Comparison of ENCODE assay signal across 14 mouse cellular contexts in the genomic region with DNA sequence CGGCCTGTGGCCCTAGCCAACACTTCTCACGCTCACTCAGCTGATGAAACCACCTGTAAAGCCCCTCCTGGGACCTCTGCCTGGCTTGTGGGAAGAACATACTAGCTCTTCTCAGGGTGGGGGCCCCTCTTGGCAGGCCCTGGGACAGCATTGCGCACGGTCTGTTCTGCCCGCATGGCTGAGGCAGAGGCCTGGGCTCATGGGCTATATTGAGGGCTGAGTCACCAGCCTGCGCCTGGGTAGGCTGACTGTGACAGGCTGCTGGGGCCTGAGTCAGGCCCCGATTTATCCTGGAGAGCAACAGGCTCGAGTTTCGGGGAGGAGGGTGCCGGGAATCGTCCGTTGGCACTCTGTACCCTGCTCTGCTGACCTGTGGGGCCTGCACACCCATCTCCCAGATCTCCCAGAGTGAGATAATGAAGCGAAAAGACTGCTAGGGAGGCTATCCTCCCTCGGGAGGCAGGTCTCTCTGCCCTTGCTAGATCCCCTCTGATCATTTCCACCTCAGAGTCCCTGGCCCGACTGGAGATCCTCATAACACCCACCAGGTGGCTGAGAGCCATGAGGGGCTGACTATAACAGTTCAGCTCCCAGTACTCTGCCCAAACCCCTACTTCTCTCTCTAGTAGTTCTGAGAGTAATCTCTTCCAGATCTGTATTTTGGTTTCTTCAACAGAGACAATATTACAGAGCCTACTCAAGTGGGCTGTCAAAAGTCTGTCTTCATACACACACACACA. TPM values are rescaled to one million over a fixed set of nuclear protein-coding genes. Genes with fewer than 3 reads are reported as not detected.
DNase-seq lines count a peak whose midpoint lies in the region; ATAC-seq and TF ChIP-seq lines count a peak whose summit lies in the region.
"Had no signal": no experiment of that assay in that cellular context is flagged by ENCODE, and none has a peak within 500 bp of the region (broad histone marks: within the 10 kb centered on the region; RNA-seq: fewer than 3 reads in every experiment).

No protein-coding gene starts in this region.

- no peak overlapping the region for H3K4me3 ChIP-seq in limb, embryonic 13.5 days
- H3K4me3 ChIP-seq in intestine, postnatal 0 days (ENCODE audit: low read depth, low read length) = no peak overlapping the region
- H3K4me3 ChIP-seq in midbrain, embryonic 11.5 days (ENCODE audit: low read depth, low read length) = no peak overlapping the region
- H3K4me3 ChIP-seq: hindbrain, embryonic 15.5 days; midbrain, embryonic 13.5 days had no signal

- H3K4me1 ChIP-seq in limb, embryonic 13.5 days = peaks cover 47% of the 10 kb centered on the region
- H3K4me1 ChIP-seq in intestine, postnatal 0 days (replicated peaks; ENCODE audit: control insufficient read depth, insufficient read depth, low read length) = no peaks in the 10 kb centered on the region
- H3K4me1 ChIP-seq in midbrain, embryonic 11.5 days (ENCODE audit: control insufficient read depth, insufficient read depth, low read length) = peaks cover 26% of the 10 kb centered on the region

- no peaks in the 10 kb centered on the region for H3K9me3 ChIP-seq in limb, embryonic 13.5 days
- no peaks in the 10 kb centered on the region for H3K9me3 ChIP-seq in intestine, postnatal 0 days (ENCODE audit: control insufficient read depth)
- no peaks in the 10 kb centered on the region for H3K9me3 ChIP-seq in midbrain, embryonic 11.5 days (ENCODE audit: control insufficient read depth, low read length)
- H3K9me3 ChIP-seq: hindbrain, embryonic 15.5 days; midbrain, embryonic 13.5 days had no signal

- DNase-seq in gastrocnemius, adult 18-20 months (ENCODE audit: low spot score) = peak; percentile 87
- DNase-seq in gastrocnemius, postnatal 4 days (ENCODE audit: low spot score in 2 of 2) = no peak
- peak; percentile 45 for DNase-seq in adipocyte (ENCODE audit: low spot score)
- DNase-seq in gastrocnemius, postnatal 25 days = peak; percentile 83
- no peak for DNase-seq in midbrain, embryonic 11.5 days (ENCODE audit: low spot score, missing footprints)
- no peak for DNase-seq in lung, adult 18-20 months
- DNase-seq: B cell, adult 2 months had no signal

- no peak overlapping the region for H3K4me2 ChIP-seq in limb, embryonic 13.5 days (replicated peaks)
- H3K4me2 ChIP-seq in intestine, postnatal 0 days (replicated peaks; ENCODE audit: low read depth) = no peak overlapping the region
- no peak overlapping the region for H3K4me2 ChIP-seq in midbrain, embryonic 11.5 days
- H3K4me2 ChIP-seq: hindbrain, embryonic 15.5 days; midbrain, embryonic 13.5 days had no signal

- H3K27ac ChIP-seq in limb, embryonic 13.5 days = 0 out of 2 replicates have a peak overlapping the region, but pooled peaks have one; percentile 33
- H3K27ac ChIP-seq in intestine, postnatal 0 days (ENCODE audit: low read depth, low read length) = no peak overlapping the region
- H3K27ac ChIP-seq in midbrain, embryonic 11.5 days (ENCODE audit: low read depth, low read length) = no peak overlapping the region
- H3K27ac ChIP-seq: hindbrain, embryonic 15.5 days; liver, embryonic 14.5 days; midbrain, embryonic 13.5 days had no signal

- 38% methylated on average over 15 of the region's 15 CpGs for WGBS in limb, embryonic 13.5 days
- 57% methylated on average over 15 of the region's 15 CpGs for WGBS in intestine, postnatal 0 days
- 52% methylated on average over 15 of the region's 15 CpGs for WGBS in midbrain, embryonic 11.5 days

- peaks cover 36% of the 10 kb centered on the region for H3K27me3 ChIP-seq in limb, embryonic 13.5 days
- H3K27me3 ChIP-seq in intestine, postnatal 0 days (replicated peaks; ENCODE audit: control insufficient read depth, insufficient read depth, low read length) = peaks cover 41% of the 10 kb centered on the region
- H3K27me3 ChIP-seq in midbrain, embryonic 11.5 days (ENCODE audit: control insufficient read depth, insufficient read depth, low read length) = peaks cover 34% of the 10 kb centered on the region

- TF ChIP-seq CTCF in intestine, postnatal 0 days (IDR thresholded peaks at IDR 0.05; ENCODE audit: low read depth) = no peak

- no peak for ATAC-seq in limb, embryonic 13.5 days (ENCODE audit: low FRiP score, low read depth)
- ATAC-seq in intestine, postnatal 0 days = no peak
- ATAC-seq in midbrain, embryonic 11.5 days (ENCODE audit: low FRiP score) = no peak
- ATAC-seq: activated CD4-positive, CD25-positive, alpha-beta regulatory T cell, adult 4 months; midbrain, embryonic 13.5 days had no signal

- 0 out of 2 replicates have a peak overlapping the region, but pooled peaks have one; percentile 20 for H3K9ac ChIP-seq in limb, embryonic 13.5 days
- H3K9ac ChIP-seq in intestine, postnatal 0 days (ENCODE audit: low read depth, low read length) = no peak overlapping the region
- no peak overlapping the region for H3K9ac ChIP-seq in midbrain, embryonic 11.5 days (ENCODE audit: low read length)
- H3K9ac ChIP-seq: hindbrain, embryonic 15.5 days; liver, embryonic 14.5 days; midbrain, embryonic 13.5 days had no signal

- H3K36me3 ChIP-seq in limb, embryonic 13.5 days = peaks cover 7% of the 10 kb centered on the region; the same call in 1 of the 2 replicates
- no peaks in the 10 kb centered on the region for H3K36me3 ChIP-seq in intestine, postnatal 0 days (ENCODE audit: control insufficient read depth, insufficient read depth)
- no peaks in the 10 kb centered on the region for H3K36me3 ChIP-seq in midbrain, embryonic 11.5 days (ENCODE audit: control insufficient read depth, insufficient read depth, low read length)
- H3K36me3 ChIP-seq: hindbrain, embryonic 15.5 days; midbrain, embryonic 13.5 days had no signal

RNA-seq across cellular contexts. Expression of gene Flnc, which starts 2.2 kb away (rescaled TPM):
- total RNA-seq in gastrocnemius, adult 18-20 months (2021) = 100 to 1,000 TPM; 349 to 691 TPM
- 100 to 1,000 TPM; 491 to 520 TPM for total RNA-seq in gastrocnemius, postnatal 4 days (2021)
- 100 to 1,000 TPM; 420 to 954 TPM for total RNA-seq in gastrocnemius, postnatal 25 days (2021)
- polyA plus RNA-seq in limb, embryonic 13.5 days (2015; fragmentation: Nextera tagmentation; extraction: Ambion mirVana) = 17.4 and 21.7 TPM in 2 replicates
- polyA plus RNA-seq in intestine, postnatal 0 days (2015; fragmentation: Nextera tagmentation; extraction: Ambion mirVana) = 3.5 and 3.8 TPM in 2 replicates
- 1.8 and 2.5 TPM in 2 replicates for polyA plus RNA-seq in midbrain, embryonic 11.5 days (2014; fragmentation: Nextera tagmentation; extraction: Ambion mirVana)
- polyA plus RNA-seq: activated CD4-positive, CD25-positive, alpha-beta regulatory T cell, adult 4 months had no signal

RNA-seq across cellular contexts. Expression of gene Ccdc136, which starts 34.7 kb away (rescaled TPM):
- total RNA-seq in gastrocnemius, adult 18-20 months (2021) = 10 to 100 TPM; 11.8 to 12.2 TPM
- total RNA-seq in gastrocnemius, postnatal 4 days (2021) = 10 to 100 TPM; 20.1 to 28.9 TPM
- 10 to 100 TPM in 1 of 2 experiments, 1 to 10 TPM in 1; 8.0 to 14.1 TPM for total RNA-seq in gastrocnemius, postnatal 25 days (2021)
- 28.2 and 31.6 TPM in 2 replicates for polyA plus RNA-seq in limb, embryonic 13.5 days (2015; fragmentation: Nextera tagmentation; extraction: Ambion mirVana)
- polyA plus RNA-seq in intestine, postnatal 0 days (2015; fragmentation: Nextera tagmentation; extraction: Ambion mirVana) = 3.3 and 4.0 TPM in 2 replicates
- 20.5 and 22.4 TPM in 2 replicates for polyA plus RNA-seq in midbrain, embryonic 11.5 days (2014; fragmentation: Nextera tagmentation; extraction: Ambion mirVana)

RNA-seq across cellular contexts. Expression of gene Atp6v1f, which starts 36.7 kb away (rescaled TPM):
- 100 to 1,000 TPM; 118 to 125 TPM for total RNA-seq in gastrocnemius, adult 18-20 months (2021)
- 10 to 100 TPM; 90.5 to 92.1 TPM for total RNA-seq in gastrocnemius, postnatal 4 days (2021)
- 100 to 1,000 TPM in 1 of 2 experiments, 10 to 100 TPM in 1; 90.2 to 102 TPM for total RNA-seq in gastrocnemius, postnatal 25 days (2021)
- 222 and 234 TPM in 2 replicates for polyA plus RNA-seq in limb, embryonic 13.5 days (2015; fragmentation: Nextera tagmentation; extraction: Ambion mirVana)
- polyA plus RNA-seq in intestine, postnatal 0 days (2015; fragmentation: Nextera tagmentation; extraction: Ambion mirVana) = 438 and 439 TPM in 2 replicates
- 178 and 199 TPM in 2 replicates for polyA plus RNA-seq in midbrain, embryonic 11.5 days (2014; fragmentation: Nextera tagmentation; extraction: Ambion mirVana)

RNA-seq across cellular contexts. Expression of gene Atp6v1fnb, which starts 40.4 kb away (rescaled TPM):
- total RNA-seq in gastrocnemius, adult 18-20 months (2021) = under 1 TPM in 1 of 2 experiments, not detected in 1; 0.37 TPM
- total RNA-seq in gastrocnemius, postnatal 4 days (2021) = not detected
- total RNA-seq in gastrocnemius, postnatal 25 days (2021) = not detected
- 0.50 TPM in 1 of 2 replicates, not detected in the other for polyA plus RNA-seq in limb, embryonic 13.5 days (2015; fragmentation: Nextera tagmentation; extraction: Ambion mirVana)
- not detected in 2 replicates for polyA plus RNA-seq in intestine, postnatal 0 days (2015; fragmentation: Nextera tagmentation; extraction: Ambion mirVana)
- 0.20 and 0.25 TPM in 2 replicates for polyA plus RNA-seq in midbrain, embryonic 11.5 days (2014; fragmentation: Nextera tagmentation; extraction: Ambion mirVana)
- polyA plus RNA-seq: activated CD4-positive, CD25-positive, alpha-beta regulatory T cell, adult 4 months; large intestine, adult 2 months; liver, embryonic 14.5 days had no signal

RNA-seq across cellular contexts. Expression of gene Opn1sw, which starts 42.6 kb away (rescaled TPM):
- under 1 TPM in 1 of 2 experiments, not detected in 1; 0.26 TPM for total RNA-seq in gastrocnemius, adult 18-20 months (2021)
- total RNA-seq in gastrocnemius, postnatal 4 days (2021) = under 1 TPM; 0.44 to 0.98 TPM
- under 1 TPM; 0.13 to 0.32 TPM for total RNA-seq in gastrocnemius, postnatal 25 days (2021)
- polyA plus RNA-seq in limb, embryonic 13.5 days (2015; fragmentation: Nextera tagmentation; extraction: Ambion mirVana) = 0.56 and 1.2 TPM in 2 replicates
- polyA plus RNA-seq in intestine, postnatal 0 days (2015; fragmentation: Nextera tagmentation; extraction: Ambion mirVana) = 0.13 and 0.21 TPM in 2 replicates
- 0.19 and 0.25 TPM in 2 replicates for polyA plus RNA-seq in midbrain, embryonic 11.5 days (2014; fragmentation: Nextera tagmentation; extraction: Ambion mirVana)

Comparison
In these comparisons a context has a peak if more than half of its experiments do, and no peak if none do; other contexts are left out.
1. DNase-seq: peak in gastrocnemius, adult 18-20 months (single experiment), adipocyte (single experiment) and gastrocnemius, postnatal 25 days (single experiment); none in gastrocnemius, postnatal 4 days (0 of 2), midbrain, embryonic 11.5 days (single experiment) and lung, adult 18-20 months (0 of 2).